Mouse (Mus musculus) adrenal gland, postnatal 25 days (tissue): ENCODE measurements around the gene Cxcl12. TPM values are rescaled to one million over a fixed set of nuclear protein-coding genes. Genes with fewer than 3 reads are reported as not detected.

Source experiments
- DNase-seq: peaks from one replicate; pipeline ENCODE4 v3.0.0; 2021; ENCODE audit warnings: mixed read lengths
- total RNA-seq: library from RNA; stranded (reverse); gene quantifications from 2 replicates; pipeline ENCODE4 v1.2.3, GENCODE M21; 2021

Gene Cxcl12
- total RNA-seq, 1 experiment from 2014 or later: 44.5 TPM

GRCm38 (mm10) chr6:117175113-117175793 lies 6.9 kb downstream of the Cxcl12 start:
- DNase-seq: no peak

GRCm38 (mm10) chr6:117176406-117176805 lies 8.1 kb downstream of the Cxcl12 start:
- DNase-seq: no peak

DNA sequence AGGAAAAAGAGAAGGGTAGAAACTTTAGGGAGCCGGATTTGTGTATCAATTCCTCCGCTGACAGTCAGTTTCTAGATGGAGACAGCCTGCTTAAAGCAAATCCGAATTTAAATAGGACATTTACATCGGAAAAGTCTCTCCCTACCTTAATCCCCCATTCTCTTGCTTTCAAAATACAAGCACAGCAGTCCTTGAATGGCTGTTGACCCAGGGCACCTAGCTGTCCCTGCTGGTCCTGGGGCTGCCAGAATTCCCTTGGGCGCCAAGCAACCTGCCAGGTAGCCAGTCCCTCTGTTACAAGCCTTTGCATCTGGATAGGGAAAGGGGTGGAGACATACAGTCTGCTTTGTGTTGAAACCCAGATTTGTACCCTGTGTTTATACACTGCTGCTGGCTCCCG lies 12.0 kb downstream of the Cxcl12 start:
- DNase-seq: no peak

DNA sequence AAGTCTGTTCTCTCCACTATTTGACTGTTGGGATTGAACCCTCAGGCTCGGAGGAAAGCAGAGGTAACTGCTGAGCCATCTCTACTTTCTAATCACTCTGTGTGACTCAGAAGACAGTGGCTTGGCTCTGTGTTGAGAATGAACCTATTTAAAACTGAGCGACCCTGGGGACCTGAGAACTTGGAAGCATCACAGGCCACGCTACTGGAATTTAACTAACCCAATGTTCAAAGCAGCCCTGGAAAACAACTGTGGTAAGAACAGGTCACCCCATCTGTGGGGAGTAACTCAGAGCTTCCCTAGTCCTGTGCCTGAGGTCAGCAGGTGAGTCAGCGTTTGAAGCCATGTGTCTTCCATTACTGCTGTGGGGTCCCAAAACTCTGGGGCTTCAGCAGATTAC lies 17.0 kb downstream of the Cxcl12 start:
- DNase-seq: no peak

- no peak for DNase-seq
These were observed 22.1 kb downstream of the Cxcl12 start for GRCm38 (mm10) chr6:117190453-117190852.

DNA sequence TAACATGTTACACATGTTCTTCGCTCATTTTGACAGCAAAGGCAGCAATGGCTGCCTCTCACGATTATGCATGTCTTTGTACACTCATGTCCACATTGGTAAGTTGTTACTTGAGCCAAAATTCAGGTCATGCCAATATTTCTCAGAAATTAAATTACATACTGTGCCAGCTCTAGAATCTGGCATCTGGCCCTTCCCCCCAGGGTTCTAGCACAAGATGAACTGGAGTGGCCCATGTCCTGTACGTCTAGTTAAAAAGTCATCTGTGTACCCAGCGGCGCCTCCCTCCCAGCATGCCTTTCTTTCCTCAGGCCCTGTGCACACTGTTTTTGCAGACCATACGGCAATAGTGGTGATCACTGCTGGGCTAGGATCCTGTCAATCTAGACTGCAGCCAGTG lies 23.4 kb downstream of the Cxcl12 start:
- DNase-seq: no peak

GRCm38 (mm10) chr6:117192678-117193077 lies 24.3 kb downstream of the Cxcl12 start:
- DNase-seq: no peak

- no peak for DNase-seq
These were observed 26.9 kb downstream of the Cxcl12 start for GRCm38 (mm10) chr6:117195270-117195669.

- no peak for DNase-seq
These were observed 30.5 kb downstream of the Cxcl12 start for GRCm38 (mm10) chr6:117198871-117199270.

GRCm38 (mm10) chr6:117199718-117200117 lies 31.4 kb downstream of the Cxcl12 start:
- no peak for DNase-seq

- DNase-seq: no peak
These were observed 32.6 kb downstream of the Cxcl12 start for GRCm38 (mm10) chr6:117200916-117201315.

- no peak for DNase-seq
These were observed 33.1 kb downstream of the Cxcl12 start for GRCm38 (mm10) chr6:117201396-117201795.

DNA sequence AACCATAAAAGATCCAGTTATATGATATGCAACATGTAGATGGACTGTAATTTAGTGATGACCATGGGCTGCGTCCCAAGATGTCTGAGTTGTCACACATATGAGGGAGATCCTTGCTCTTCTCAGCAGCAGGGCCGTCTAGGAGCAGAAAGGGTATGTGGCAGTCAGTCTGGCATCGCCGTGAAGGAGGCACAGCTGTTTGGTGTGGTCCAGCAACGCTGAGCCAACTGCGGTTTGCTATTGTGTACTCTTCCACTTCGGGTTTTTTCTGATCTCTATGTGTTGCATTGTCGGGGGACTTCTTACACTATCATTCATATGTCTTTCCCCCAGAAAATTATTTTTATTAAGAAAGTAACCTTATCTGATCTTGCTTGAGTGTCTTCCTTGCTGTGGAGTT lies 33.5 kb downstream of the Cxcl12 start:
- DNase-seq: no peak

GRCm38 (mm10) chr6:117202856-117203400 lies 34.6 kb downstream of the Cxcl12 start:
- DNase-seq: no peak

DNA sequence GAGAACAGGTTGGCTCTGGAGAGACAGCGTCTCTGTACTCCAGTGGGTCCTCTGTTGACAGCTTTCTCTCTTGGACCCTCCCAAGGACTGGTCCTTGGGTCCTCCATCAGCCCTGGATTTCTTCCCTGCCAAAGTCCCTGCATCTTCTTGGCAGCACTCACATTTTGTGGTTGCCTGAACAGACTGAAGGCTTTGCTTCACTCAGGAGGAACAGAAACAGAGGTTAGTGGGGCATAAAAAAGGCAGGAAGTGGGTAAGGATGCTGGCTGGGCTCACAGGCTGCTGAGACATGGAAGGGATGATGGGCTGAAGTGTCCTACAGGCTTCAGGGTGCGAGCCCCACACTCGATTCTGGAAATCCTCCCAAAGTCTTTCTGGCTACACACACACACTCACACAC lies 35.8 kb downstream of the Cxcl12 start:
- DNase-seq: no peak

GRCm38 (mm10) chr6:117206834-117207233 lies 38.5 kb downstream of the Cxcl12 start:
- DNase-seq: no peak

GRCm38 (mm10) chr6:117207289-117207688 lies 39.0 kb downstream of the Cxcl12 start:
- no peak for DNase-seq

DNA sequence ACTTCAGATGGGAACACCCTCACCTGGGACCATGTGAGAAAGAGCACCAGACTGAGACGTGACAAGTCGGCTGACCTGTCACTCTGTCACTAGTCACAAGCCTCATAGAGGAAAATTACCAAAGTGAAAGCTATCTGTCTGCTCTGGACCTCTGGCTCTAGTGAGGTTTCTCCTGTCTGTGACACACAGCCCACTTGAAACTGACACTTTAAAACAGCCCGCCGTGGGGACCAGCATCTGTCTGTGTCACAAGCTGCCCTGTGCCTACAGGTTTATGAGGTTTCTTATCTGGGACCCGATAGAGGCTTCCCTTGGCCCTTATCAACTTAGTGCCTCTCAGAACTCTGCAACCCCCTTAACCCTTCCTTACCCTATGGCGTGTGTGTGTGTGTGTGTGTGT lies 41.8 kb downstream of the Cxcl12 start:
- DNase-seq: no peak

GRCm38 (mm10) chr6:117210536-117210935 lies 42.2 kb downstream of the Cxcl12 start:
- DNase-seq: no peak

GRCm38 (mm10) chr6:117214506-117214905 lies 46.2 kb downstream of the Cxcl12 start:
- DNase-seq: no peak

DNA sequence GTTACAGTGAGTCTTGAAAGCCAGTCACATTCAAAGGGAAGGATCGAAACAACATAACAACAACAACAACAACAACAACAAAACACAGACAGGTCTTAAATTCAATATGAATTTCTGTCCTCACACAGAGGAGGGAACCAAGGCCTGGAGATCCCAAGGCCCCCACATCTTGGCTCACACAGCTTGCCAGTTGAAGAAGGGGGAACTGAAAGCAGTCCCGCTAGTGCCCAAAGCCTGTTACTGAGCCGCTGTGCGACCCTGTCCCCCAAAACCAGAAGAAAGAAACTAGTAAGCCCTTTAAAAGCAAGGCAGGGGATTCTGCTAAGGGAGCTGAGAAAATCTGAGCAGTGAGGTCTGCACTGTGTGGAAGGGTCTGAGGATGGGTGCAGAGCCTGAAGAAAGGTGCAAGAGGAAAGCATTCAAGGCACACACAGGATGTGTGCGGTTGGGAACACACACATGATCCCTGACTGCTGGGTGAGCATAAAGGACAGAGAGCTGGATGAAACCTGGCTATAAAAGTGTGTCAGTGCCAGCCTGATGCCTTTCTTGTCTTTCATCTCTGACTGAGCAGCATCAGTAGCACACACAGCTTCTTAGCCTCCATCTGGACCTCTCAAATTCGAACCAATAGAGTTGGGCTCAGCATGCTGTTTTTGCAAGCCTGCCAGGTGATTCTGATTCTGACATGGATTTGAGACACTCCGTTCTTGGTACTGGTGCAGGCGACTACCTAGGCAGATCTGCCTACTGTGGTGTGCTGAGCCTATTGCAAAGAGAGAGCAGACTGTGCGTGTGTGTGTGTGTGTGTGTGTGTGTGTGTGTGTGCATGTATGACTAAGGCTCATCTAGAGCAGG lies 50.3 kb downstream of the Cxcl12 start:
- DNase-seq: no peak

DNA sequence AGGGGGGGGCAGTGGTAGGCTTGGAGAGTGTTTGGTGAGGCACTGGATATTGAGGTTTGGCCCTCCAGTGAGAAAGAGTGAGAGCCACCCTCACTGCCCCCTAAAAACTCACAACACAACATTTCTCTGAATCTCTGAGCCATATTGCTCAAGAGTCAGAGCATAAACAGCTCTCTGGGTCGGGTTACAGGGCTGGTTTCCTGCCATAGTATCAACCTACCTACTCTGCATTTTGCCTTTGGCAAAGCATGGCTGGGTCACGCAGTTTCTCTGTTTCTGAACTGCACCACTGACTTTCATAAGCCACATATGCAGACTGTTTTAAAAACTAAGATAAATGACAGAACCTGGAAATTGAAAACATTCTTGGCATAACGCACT lies 51.0 kb downstream of the Cxcl12 start:
- DNase-seq: no peak

DNA sequence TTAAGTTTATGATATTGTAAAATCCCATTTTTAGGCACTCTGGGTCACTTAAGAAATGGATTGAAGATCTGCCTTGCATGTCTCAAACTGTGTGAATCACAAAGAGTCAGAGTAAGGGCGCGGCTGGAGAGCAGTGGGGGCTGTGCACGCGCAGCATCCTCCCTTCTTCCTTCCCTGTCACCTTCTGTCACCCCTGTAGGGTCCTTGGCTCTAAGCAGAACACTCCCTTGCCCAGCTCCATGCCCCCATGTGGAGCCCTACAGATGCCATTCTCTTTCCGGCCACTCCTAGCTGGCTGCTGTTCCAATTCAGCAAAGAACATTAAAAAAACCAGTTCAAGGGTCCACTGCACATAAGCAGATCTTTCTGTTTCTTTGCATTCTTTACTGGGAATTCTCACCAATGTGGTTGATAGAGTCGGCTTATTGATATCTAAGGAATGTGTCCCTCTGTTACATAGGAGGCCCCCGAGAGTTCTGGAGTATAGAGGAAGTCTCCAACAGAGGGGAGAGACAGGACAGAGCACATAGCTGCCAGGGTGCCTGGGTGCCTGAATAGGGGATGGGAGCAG lies 51.7 kb downstream of the Cxcl12 start:
- no peak for DNase-seq
